Mouse (Mus musculus): ENCODE measurements around the gene Nav3. TPM values are rescaled to one million over a fixed set of nuclear protein-coding genes. Genes with fewer than 3 reads are reported as not detected.

Nav3 gene
- polyA plus RNA-seq, 1 experiment from 2014 or later: 13.2 TPM

DNA sequence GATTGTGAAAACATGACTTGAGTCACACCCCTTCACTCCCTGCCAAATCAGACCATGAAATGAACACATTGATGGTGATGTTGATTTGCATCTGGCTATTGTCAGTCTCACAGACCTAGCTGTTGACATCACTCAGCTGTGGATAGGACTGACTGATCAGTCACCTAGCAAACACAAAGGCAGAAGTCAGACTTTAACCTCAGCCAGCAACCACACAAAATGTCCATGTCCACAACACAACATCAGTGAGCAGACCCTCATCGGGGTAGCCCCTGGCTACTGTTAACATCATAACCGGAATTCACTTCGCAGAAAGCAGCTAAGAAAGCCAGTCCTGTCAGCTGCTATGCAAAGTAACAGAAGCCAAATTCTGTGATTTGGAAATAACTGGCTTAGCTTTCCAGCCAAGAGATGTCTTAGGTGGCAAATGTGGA lies 213.9 kb downstream of the Nav3 start:
- no peak overlapping the region; the same call in 1 of the 2 replicates for H3K27ac ChIP-seq
- ATAC-seq: 0 out of 2 replicates have a peak, but pooled peaks have one; percentile 33
- no peak overlapping the region for H3K4me3 ChIP-seq
- WGBS: 66% methylated on average over 3 of the region's 3 CpGs
- no peaks in the 10 kb centered on the region for H3K27me3 ChIP-seq
- no peak overlapping the region for H3K9ac ChIP-seq
- H3K36me3 ChIP-seq (ENCODE audit: poor library complexity, severe bottlenecking): no peaks in the 10 kb centered on the region
- H3K9me3 ChIP-seq (replicated peaks): no peaks in the 10 kb centered on the region
- H3K4me2 ChIP-seq: no peak overlapping the region
- peaks cover 14% of the 10 kb centered on the region for H3K4me1 ChIP-seq

DNA sequence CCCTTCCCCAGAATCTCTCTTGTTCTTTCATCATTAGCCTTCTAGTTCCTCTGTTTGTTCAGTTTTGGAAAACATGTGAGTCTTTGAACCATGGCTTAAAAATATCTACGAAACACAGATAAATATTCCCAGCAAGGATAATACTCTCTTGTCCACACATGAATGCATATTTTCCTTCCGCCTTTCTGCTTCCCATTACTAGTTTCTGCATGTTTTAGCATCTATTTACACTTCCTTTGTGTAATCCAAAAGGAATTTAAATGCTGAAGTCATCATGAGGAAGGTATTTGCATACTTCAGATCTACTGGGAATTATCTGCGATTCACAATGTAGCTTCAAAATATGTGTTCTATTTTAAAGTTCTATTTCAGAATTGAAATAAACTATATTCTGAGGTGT lies 215.3 kb downstream of the Nav3 start:
- H3K27me3 ChIP-seq: no peaks in the 10 kb centered on the region
- no peaks in the 10 kb centered on the region for H3K36me3 ChIP-seq (ENCODE audit: poor library complexity, severe bottlenecking)
- H3K4me3 ChIP-seq: no peak overlapping the region
- H3K4me2 ChIP-seq: no peak overlapping the region
- no peaks in the 10 kb centered on the region for H3K9me3 ChIP-seq (replicated peaks)
- H3K27ac ChIP-seq: no peak overlapping the region
- peaks cover 14% of the 10 kb centered on the region for H3K4me1 ChIP-seq
- ATAC-seq: 0 out of 2 replicates have a peak, but pooled peaks have one; percentile 45
- WGBS: 44% methylated on average over 3 of the region's 3 CpGs
- no peak overlapping the region for H3K9ac ChIP-seq

DNA sequence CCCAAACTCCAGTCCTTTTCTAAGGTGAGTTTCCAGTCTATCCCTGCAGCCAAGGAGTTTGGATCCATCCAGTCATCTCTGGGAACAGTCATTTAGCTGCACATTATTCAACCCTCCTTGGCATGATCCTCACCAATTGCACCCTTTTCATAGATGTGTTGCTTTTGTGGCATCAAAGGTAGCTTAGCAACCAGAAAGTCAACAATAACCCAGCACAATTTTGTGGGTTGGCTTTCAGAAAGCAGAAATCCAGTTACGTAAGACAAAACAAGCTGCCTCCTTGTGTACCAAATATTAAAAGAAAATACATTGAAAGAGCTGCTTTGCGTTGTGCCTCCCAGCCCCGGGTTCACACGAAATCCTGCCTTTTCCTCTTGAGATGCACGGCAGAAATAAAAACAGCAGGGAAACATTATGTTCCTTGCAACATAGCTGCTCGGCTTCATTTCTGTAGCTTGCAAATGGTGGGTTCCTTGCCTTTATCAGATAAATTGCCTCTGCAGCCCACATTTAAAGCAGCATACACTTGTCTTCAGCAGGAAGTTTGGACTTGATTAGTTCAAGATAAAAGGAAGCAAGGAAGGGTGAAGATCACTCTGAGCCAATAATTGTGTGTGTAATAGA lies 222.6 kb downstream of the Nav3 start:
- H3K9me3 ChIP-seq (replicated peaks): no peaks in the 10 kb centered on the region
- H3K4me3 ChIP-seq: no peak overlapping the region
- no peaks in the 10 kb centered on the region for H3K36me3 ChIP-seq (ENCODE audit: poor library complexity, severe bottlenecking)
- WGBS: 46% methylated on average over 6 of the region's 6 CpGs
- no peak overlapping the region for H3K4me2 ChIP-seq
- H3K27ac ChIP-seq: 0 out of 2 replicates have a peak overlapping the region, but pooled peaks have one; percentile 20
- peaks cover 12% of the 10 kb centered on the region; the same call in 1 of the 2 replicates for H3K4me1 ChIP-seq
- no peaks in the 10 kb centered on the region for H3K27me3 ChIP-seq
- H3K9ac ChIP-seq: no peak overlapping the region
- no peak for ATAC-seq

DNA sequence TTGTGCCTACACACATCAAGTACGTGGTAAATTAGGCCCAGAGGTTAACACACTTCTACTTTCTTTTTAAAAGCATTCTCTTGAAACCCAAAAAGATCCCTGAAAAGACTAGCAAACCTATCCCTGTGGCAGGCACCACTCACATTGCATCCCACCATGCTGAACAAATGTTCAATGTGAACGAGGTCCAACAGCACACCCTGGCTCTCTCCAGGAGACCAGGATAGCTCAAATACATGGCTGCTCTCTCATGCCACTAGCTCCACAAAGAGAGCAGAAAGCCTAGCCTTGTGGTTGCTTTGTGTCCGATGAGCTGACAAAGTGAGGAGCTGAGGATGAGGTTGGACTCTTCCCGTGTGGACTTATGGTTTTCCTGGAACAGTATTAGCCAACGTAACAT lies 249.6 kb downstream of the Nav3 start:
- 82% methylated on average over 5 of the region's 5 CpGs for WGBS
- Histone ChIP-seq H3K4me2 (no peak overlapping the region), H3K27ac (no peak overlapping the region), H3K9ac (no peak overlapping the region), H3K27me3 (no peaks in the 10 kb centered on the region), H3K36me3 (ENCODE audit: poor library complexity, severe bottlenecking) (no peaks in the 10 kb centered on the region), H3K4me3 (no peak overlapping the region), H3K4me1 (no peaks in the 10 kb centered on the region), H3K9me3 (replicated peaks) (no peaks in the 10 kb centered on the region)
- no peak for ATAC-seq

DNA sequence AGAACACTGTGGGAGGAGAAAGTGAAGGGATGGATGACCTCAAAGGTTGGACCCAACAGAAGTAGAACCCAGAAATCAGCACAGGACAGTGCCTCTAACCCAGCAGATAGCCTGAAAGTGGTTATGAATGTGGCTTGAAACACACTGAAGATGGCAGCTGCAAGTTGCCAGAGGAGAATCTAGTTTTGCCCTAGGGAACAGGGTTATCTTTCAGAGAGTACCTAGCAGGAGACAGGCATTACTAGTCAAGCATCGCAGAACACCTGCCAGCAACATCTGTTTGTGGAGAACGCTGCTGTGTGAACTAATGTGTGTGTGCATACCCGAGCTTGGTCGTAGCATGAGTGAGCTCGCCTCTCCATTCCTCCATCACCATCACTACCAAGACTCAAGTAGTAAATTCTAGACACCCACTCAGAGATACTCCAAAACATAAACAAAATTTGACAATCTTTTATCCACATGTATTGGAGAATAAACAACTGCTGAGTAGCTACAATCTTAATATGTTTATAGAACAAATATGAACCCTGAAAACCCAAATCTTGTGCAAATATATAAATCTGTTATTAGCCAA lies 251.8 kb downstream of the Nav3 start:
- no peaks in the 10 kb centered on the region for H3K36me3 ChIP-seq (ENCODE audit: poor library complexity, severe bottlenecking)
- no peak overlapping the region for H3K4me3 ChIP-seq
- no peaks in the 10 kb centered on the region for H3K4me1 ChIP-seq
- no peak for ATAC-seq
- 0 out of 2 replicates have a peak, but pooled peaks cover 4% of the 10 kb centered on the region for H3K9me3 ChIP-seq (replicated peaks)
- H3K4me2 ChIP-seq: no peak overlapping the region
- WGBS: 92% methylated on average over 5 of the region's 5 CpGs
- no peak overlapping the region for H3K9ac ChIP-seq
- H3K27ac ChIP-seq: no peak overlapping the region
- H3K27me3 ChIP-seq: no peaks in the 10 kb centered on the region

DNA sequence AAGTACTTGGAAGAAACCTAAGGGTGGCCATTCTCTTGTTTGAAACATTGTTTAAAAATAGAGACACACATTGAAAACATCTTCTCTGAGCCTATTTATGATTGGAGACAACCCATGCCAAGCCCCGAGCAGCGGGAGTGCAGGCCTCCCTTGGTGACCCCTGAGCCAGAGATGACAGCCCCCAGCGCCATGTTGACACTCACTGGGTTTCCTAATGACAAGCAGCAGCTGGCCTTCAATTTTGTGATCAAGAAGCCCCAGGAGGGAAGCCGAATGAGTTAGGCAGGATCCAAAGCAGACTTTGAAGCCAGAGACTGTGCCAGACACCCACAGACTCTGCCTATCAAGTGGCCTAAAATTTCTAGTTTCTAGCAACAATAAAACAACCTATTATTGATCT lies 263.1 kb downstream of the Nav3 start:
- no peaks in the 10 kb centered on the region for H3K27me3 ChIP-seq
- peak; percentile 70 for ATAC-seq
- H3K9me3 ChIP-seq (replicated peaks): no peaks in the 10 kb centered on the region
- H3K4me2 ChIP-seq: no peak overlapping the region; the same call in 1 of the 2 replicates
- no peak overlapping the region for H3K9ac ChIP-seq
- H3K36me3 ChIP-seq (ENCODE audit: poor library complexity, severe bottlenecking): no peaks in the 10 kb centered on the region
- H3K4me3 ChIP-seq: no peak overlapping the region
- WGBS: 34% methylated on average over 4 of the region's 4 CpGs
- peak overlapping the region; percentile 77 for H3K27ac ChIP-seq
- peaks cover 21% of the 10 kb centered on the region for H3K4me1 ChIP-seq

DNA sequence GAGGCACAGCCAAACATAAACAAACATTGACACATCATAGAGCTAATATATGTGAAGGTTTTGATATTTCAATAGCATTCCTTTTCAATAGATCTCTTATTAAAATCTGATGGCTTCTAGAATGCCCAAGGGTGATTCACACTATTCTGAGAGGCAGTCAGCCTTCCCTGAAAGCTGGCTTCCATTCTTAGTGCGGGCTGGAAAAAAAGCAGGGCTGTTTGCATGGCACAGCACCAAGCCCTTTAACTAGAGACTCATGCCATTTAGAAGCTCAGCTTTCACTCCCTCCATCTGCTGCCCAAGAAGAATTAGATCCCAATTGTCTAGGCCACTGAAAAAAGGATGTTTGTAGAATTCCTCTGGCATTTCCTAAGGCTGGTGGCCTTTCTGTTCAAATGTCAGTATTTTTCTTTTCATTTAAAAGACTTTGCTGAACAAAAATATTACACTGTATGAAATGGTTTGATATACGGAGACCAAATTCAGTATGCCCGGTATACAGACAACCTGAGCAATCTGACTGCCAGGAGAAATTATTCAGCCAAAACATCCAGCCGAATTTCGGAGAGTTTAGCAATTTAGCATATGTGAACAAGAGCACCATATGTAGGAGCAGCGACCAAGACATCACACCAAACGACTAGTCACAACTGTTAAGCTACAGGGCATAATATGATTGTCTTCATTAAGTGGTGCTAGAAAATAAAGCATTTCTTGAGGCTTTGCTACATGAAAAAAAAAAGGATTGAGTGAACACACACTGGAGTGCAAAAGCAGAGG lies 263.8 kb downstream of the Nav3 start:
- 44% methylated on average over 7 of the region's 7 CpGs for WGBS
- peaks cover 21% of the 10 kb centered on the region for H3K4me1 ChIP-seq

DNA sequence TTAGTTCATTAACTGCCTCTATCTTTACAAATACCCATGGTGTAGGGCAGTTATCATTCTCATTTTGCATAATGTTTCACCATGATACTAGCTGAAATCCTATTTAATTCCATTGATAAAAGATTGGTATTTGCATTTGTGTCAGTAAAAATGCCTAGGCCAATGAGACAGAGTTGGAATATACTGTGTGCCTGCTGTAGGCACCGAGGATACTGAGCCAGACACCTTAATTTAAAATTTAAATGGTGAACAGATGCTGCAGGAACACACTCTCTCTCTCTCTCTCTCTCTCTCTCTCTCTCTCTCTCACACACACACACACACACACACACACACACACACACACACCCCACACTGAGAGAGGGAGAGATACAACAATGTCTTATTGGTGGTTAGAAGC lies 269.8 kb downstream of the Nav3 start:
- Histone ChIP-seq H3K27me3 (no peaks in the 10 kb centered on the region), H3K4me2 (no peak overlapping the region), H3K36me3 (ENCODE audit: poor library complexity, severe bottlenecking) (no peaks in the 10 kb centered on the region), H3K9ac (no peak overlapping the region), H3K4me3 (no peak overlapping the region), H3K9me3 (replicated peaks) (no peaks in the 10 kb centered on the region), H3K4me1 (peaks cover 5% of the 10 kb centered on the region; the same call in 1 of the 2 replicates), H3K27ac (no peak overlapping the region)
- peak; percentile 75 for ATAC-seq
- WGBS: 54% methylated on average over 1 of the region's 1 CpGs

More for the DNA sequence above, 263.8 kb downstream of the Nav3 start:
- H3K9ac ChIP-seq: no peak overlapping the region
- no peaks in the 10 kb centered on the region for H3K9me3 ChIP-seq (replicated peaks)
- H3K36me3 ChIP-seq (ENCODE audit: poor library complexity, severe bottlenecking): no peaks in the 10 kb centered on the region
- H3K4me2 ChIP-seq: no peak overlapping the region; the same call in 1 of the 2 replicates
- H3K4me3 ChIP-seq: no peak overlapping the region
- peak; percentile 92 for ATAC-seq
- H3K27me3 ChIP-seq: no peaks in the 10 kb centered on the region
- peak overlapping the region; percentile 77 for H3K27ac ChIP-seq

DNA sequence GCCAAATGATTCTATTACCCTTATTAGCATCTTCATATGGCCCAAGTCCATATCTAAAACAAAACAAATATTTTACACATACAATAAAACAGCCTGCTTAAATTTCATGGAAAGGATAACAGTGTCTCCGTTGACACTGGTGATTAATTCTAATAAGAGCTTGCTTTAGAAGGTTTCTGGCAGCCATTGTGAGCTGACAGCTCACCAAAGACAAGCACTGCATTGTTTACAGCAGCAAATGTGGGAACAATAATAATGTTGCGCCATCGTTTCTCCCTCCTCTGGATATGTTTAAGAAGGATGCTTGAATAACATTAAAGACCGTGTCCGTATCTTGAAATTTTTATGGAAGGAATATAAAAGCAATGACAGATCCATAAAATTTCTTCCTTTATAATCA lies 280.1 kb downstream of the Nav3 start:
- Histone ChIP-seq H3K27ac (no peak overlapping the region), H3K4me2 (no peak overlapping the region), H3K4me1 (no peaks in the 10 kb centered on the region), H3K27me3 (no peaks in the 10 kb centered on the region), H3K4me3 (no peak overlapping the region), H3K36me3 (ENCODE audit: poor library complexity, severe bottlenecking) (no peaks in the 10 kb centered on the region), H3K9me3 (replicated peaks) (no peaks in the 10 kb centered on the region), H3K9ac (no peak overlapping the region)
- ATAC-seq: 0 out of 2 replicates have a peak, but pooled peaks have one; percentile 33
- WGBS: 70% methylated on average over 5 of the region's 5 CpGs

DNA sequence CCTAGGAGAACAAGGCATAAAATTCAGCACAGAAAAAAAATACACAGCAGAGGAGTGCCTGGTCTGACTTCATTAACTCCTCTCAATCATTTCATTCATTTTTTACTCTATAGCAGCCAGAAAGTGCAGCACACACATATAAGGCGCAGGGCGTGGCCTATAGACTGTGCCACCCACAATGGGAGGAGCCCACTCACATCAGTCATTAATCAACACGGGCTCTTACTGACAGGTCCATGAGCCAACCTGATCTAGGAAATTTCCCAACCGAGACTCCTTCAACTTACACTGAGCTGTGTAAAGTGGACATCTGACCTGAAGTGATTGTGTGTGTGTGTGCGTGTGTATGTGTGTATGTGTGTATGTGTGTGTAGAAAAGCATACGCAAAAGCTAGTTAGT lies 286.6 kb downstream of the Nav3 start:
- no peak overlapping the region for H3K4me3 ChIP-seq
- H3K4me2 ChIP-seq: no peak overlapping the region
- WGBS: 89% methylated on average over 6 of the region's 6 CpGs
- H3K9me3 ChIP-seq (replicated peaks): no peaks in the 10 kb centered on the region
- ATAC-seq: no peak
- H3K27me3 ChIP-seq: no peaks in the 10 kb centered on the region
- H3K36me3 ChIP-seq (ENCODE audit: poor library complexity, severe bottlenecking): no peaks in the 10 kb centered on the region
- H3K4me1 ChIP-seq: no peaks in the 10 kb centered on the region
- no peak overlapping the region for H3K9ac ChIP-seq
- H3K27ac ChIP-seq: no peak overlapping the region

DNA sequence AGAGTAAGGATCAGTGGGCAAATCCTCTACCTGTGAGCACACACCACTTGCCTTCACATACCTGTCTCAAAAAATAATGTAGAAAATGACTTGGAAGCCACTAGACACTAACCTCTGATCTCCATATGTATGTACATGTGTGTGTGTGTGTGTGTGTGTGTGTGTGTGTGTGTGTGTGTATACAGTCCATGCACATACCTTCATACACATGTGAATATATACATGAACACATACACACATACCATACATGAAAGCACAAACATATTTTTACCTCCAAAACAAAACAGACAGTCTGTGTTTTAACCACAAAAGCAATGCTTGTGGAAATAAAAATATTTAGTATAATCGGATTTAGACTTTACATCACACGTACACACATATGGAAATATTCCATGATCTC lies 287.1 kb downstream of the Nav3 start:
- no peak overlapping the region for H3K4me2 ChIP-seq
- H3K9me3 ChIP-seq (replicated peaks): no peaks in the 10 kb centered on the region
- no peaks in the 10 kb centered on the region for H3K27me3 ChIP-seq
- ATAC-seq: no peak
- 85% methylated on average over 2 of the region's 2 CpGs for WGBS
- H3K4me3 ChIP-seq: no peak overlapping the region
- H3K36me3 ChIP-seq (ENCODE audit: poor library complexity, severe bottlenecking): no peaks in the 10 kb centered on the region
- H3K27ac ChIP-seq: no peak overlapping the region
- H3K9ac ChIP-seq: no peak overlapping the region
- H3K4me1 ChIP-seq: no peaks in the 10 kb centered on the region

DNA sequence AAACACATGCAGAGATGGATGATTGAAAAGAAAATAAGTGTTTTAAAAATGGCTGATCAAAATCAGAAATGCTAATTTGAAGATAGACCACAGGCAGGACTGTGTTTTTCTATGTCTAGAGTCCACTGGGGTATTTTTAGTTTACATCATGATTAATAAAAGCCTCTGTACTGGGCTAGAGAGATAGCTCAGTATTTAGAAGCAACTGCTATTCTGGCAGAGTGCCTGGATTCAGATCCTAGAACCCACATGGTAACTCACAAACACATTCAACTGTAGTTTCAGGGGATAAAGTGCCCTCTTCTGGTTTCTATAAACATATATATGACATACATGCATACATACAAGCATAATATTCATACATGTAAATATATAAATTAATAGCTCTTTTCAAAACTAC lies 293.4 kb downstream of the Nav3 start:
- no peak overlapping the region for H3K4me3 ChIP-seq
- H3K36me3 ChIP-seq (ENCODE audit: poor library complexity, severe bottlenecking): no peaks in the 10 kb centered on the region
- H3K27me3 ChIP-seq: no peaks in the 10 kb centered on the region
- no peak overlapping the region for H3K9ac ChIP-seq
- H3K4me1 ChIP-seq: 0 out of 2 replicates have a peak, but pooled peaks cover 6% of the 10 kb centered on the region
- no peak for ATAC-seq
- H3K9me3 ChIP-seq (replicated peaks): no peaks in the 10 kb centered on the region
- no peak overlapping the region for H3K4me2 ChIP-seq
- H3K27ac ChIP-seq: no peak overlapping the region
